Mouse (Mus musculus) induced T-regulatory cell, adult 2 months (primary cell): ENCODE measurements around the gene Zfp280b.
"Not testable (repeated sequence)": the region's sequence is repeated elsewhere in the genome, so short reads cannot be mapped to it uniquely, and the experiment has no call there.

ENCODE experiments used
- DNase-seq: peaks from one replicate; pipeline ENCODE4 v3.0.0-alpha.2; 2012; ENCODE audit warnings: low read depth

The Zfp280b gene

DNA sequence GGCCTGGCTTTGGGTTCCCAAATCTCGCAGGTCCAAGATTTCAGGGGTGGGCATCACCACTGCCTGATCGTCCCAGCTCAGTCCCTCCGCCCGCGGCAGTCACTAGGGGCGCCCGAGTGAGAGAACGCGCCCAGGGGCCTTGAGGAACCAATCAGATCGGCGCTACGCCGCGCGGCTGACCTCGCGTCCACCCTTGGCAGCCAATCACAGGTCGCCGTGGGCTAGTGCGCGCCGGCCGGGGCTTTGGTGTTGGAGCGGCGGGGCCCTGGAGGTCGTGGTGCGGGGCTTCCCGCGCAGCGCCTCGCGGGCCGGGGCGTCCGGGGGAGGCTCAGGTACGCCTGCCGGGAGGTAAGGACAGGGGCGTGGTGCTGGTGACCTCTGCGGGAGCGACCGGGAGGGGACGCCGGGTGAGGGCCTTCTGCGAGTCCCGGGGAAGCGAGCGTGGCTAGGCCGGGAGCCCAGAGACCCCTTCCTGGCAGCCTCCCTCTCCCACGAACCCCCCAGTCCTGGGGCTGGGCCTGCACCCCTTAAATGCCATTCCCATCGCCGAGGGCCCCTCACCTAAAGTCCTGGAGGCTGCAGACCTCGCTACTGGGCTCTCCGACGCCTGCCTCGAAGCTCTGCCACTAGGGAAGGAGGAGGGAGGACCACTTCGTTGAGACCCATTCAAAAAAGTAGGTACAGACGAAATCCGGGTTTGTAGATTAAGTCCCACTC is at the start of gene Zfp280b:
Zfp280b (plus strand) TSS at position 249 of the 717 bp plus-strand sequence.
- peak; percentile 95 for DNase-seq

DNA sequence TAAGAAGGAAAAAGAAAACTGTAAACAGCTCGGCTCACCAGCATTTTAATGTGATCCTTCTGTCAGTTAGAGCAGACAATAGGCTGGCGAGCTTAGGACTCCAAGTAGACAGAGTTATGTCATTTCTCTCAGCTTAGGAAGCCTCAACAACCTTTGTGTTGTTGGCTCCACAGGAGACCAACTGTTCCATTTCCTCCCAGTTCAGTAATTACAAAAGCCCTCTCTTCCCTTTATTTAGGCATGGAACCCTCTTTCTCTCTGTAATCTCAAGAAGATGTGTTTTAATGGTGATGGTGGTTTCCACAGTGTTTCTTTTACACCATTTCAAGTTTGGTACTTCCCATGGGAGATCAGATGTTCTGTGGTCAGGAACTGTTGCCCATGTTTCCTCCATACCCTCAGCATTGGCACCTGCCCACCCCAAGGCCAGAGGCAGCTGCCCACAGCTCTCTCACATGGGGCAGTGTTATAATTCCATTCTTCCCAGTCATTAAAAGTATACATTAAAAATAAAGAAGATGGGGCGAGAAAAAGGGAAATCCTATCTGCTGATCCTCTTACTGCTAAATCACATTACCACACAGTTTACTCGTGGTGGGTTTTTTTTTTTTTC is 41.9 kb upstream of the Zfp280b start:
- DNase-seq = no peak

DNA sequence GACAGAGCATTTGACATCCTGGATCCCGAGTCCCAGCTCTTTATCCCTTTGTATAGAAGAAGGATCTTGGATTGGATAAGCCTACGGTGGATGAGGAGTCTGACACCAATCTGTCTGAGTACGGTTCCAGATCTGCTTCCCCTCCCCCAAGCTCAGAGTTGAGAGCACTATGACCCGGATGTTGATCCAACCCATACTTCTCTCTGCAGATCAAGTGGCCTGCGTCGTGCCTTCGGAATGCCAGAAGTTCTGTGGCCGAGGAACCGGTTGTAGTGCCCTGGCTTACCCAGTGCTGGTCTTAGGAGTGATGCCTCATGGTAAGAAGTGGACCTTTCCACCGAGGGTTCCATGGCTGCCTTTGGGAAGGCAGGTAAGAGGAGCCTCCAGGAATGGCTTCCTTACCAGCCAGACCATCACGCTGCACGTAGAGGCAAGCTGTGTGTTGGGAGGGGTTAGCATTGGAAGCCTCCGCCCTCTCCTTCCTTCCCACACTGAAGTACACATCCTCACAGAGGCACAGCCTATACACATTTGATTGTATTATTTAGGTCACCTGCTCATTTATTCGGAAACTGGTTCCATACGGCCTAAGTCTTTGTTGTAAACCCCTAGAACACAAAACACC is 38.7 kb upstream of the Zfp280b start:
- no peak for DNase-seq

DNA sequence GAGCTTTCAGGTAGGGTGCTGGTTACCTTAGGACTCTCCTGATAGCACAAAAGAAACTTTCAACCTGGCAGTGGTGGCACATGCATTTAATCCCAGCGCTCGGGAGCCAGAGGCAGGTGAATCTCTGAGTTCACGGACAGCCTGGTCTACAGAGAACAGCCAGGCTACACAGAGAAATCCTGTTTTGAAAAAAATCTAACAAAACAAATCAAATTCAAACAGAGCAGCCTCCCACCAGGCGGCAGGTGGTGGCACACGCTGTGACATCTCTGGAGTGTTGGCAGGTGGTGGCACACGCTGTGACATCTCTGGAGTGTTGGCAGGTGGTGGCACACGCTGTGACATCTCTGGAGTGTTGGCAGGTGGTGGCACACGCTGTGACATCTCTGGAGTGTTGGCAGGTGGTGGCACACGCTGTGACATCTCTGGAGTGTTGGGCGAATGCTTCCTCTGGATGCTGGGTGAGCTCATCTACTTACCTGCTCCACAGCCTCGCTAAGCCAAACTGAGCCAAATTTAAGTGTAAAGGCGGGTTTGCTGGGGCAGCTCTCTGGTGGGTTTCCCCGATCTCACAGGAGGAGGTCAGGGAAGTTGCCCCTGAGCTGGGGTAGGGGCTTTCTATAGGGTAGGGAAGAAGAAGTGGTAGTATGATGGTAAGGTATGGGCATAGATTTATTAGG is 37.8 kb upstream of the Zfp280b start:
- not testable (repeated sequence) for DNase-seq

DNA sequence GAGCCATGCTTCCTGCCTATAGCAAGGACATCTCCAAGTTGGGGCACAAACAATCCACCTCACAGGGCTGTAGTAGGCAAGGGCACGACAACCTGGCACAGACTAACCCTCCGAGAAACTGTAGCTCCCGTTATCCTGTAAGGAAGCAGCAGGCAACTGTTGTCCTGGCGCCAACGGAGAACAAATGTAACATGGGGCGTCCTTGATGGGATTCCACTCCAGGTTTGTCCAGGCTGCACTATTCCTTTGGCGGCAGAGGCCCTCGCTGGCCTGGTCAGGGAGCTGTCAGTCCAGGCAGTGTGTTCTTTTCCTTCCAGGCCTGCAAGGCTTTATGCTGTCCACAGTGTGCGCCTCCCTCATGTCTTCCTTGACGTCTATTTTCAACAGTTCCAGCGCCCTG is 37.0 kb upstream of the Zfp280b start:
- no peak for DNase-seq

DNA sequence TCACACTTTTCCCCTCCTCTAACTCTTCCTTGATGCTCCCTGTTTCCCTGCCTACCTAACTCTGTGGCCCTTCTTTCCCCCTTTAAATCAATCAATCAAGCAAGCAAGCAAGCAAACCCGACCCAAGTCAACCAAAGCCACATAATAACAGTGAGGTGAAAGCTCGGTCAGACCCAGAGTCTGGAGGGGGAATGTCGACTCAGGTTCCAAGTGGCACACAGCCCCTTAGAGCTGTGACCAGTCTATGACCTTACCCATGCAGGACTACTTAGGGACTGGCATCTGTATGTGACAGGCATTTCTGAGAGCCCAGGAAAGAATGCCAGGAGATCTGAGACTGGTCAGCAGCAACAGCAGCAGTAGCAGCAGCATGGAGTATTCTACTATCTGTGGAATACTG is 36.1 kb upstream of the Zfp280b start:
- DNase-seq = no peak

DNA sequence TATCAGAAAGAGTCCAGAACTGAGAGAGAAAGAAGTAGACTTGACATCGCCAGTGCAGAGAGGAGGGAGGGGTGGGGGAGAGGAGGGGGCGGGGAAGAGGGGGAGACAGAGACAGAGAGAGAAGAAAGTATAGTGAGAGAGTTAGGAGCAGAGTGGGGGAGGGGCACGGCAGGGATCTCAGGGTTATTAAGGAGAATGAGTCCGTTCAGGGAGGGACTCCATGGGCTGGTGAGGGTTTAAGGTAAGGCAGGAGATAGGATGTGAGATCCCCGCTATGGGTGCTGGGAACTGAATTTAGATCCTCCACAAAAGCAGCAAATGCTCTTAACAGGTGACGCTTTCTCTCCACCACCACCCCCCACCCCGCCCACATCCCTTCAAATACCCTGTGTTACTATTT is 31.3 kb upstream of the Zfp280b start:
- DNase-seq = no peak

DNA sequence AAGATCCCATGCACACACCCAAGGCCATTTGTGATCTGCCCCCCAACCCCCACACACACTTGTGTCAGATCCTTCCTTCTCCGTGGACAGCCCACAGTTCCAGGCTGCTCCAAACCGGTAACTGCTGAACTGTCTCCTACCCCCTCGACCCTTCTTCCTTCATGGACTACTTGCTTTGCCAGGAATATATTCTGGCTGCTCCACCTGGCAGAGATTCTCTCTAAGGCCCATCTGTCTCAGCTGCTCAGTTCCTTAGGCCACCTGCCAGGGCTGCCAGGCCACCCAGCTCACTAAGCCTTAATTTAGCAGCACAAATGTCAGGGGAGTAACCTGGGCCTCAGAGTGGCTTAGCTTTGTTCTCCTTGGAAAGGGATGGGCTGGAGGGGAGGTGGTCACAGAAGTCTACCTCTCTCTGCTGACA is 30.3 kb upstream of the Zfp280b start:
- DNase-seq = no peak

DNA sequence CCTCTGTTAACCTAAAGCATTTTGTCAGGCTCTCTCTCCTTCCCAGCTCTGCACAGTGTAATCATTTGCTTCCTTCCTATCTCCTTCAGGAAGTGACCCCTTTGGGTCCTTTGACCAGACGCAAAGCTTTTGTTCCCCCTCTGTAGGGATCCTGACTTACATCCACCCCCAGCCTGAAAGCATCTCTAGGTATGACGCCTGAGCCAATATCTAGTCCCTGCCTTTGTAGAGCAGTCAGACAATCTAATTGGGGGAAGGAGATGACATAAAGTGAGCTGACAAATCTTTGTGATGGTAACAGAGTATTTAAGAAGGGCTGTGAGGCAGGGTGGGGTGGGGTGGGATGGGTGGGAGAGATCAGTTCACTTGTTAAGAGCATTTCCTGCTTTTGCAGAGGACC is 29.8 kb upstream of the Zfp280b start:
- no peak for DNase-seq

DNA sequence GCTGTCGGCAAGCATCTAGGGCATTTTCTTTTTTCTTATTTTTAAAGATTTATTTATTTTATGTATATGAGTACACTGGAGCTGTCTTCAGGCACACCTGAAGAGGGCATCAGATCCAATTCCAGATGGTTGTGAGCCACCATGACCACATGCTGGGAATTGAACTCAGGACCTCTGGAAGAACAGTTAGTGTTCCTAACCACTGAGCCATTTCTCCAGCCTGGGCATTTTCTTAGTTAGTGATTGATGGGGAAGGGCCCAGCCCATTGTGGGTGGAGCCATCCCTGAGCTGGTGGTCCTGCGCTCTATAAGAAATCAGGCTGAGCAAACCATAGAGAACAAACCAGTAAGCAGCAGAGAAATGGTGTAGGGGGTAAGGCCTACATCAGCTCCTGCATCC is 29.2 kb upstream of the Zfp280b start:
- no peak for DNase-seq

DNA sequence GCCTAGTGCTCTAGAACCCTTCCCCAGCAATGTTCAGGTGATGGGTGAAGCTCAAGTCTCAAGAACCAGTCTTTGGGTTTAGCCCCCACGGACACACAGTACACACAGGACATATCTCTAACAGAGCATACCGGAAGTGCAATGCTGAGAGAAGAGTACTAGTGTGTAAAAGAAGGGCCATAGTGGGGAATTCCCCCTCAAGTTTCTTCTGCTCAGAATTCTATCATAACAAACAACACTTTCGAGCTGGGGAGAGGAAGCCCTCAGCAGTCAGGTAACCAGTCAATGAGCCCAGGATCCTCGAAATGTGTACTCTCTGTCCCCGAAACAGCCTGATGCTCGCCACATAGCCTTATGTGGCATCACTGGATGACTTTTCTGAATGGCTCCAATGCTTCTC is 26.1 kb upstream of the Zfp280b start:
- peak; percentile 73 for DNase-seq

DNA sequence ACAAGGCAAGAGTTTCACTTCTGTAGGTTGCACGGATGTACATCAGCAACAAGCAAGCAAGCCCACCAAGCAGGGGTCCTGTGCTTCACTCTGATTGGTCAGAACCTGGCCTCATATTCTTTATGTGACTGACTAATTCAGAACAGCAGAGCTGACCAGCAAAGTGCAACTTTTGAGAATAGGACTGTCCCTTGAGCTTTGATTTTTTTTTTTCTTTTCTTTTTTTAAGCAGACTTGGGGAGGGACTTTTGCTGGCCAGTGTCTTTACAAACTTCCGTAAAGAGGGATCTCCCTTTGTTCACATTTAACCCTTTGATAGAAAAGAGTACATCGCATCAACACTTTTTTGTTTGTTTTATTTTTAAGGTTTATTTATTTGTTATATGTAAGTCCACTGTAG is 22.6 kb upstream of the Zfp280b start:
- DNase-seq = no peak

DNA sequence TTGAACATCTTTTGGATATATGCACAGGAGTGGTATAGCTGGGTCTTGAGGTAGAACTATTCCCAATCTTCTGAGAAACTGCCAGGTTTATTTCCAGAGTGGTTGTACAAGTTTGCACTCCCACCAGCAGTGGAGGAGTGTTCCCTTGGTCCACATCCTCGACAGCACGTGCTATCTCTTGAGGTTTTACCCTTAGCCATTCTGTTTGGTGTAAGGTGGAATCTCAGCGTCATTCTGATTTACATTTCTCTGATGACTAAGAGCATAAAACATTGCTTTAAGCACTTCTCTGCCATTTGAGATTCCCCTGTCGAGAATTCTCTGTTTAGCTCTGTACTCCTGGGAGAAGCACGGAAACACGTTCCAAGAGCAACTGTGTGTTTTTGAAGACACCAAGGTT is 19.5 kb upstream of the Zfp280b start:
- no peak for DNase-seq

DNA sequence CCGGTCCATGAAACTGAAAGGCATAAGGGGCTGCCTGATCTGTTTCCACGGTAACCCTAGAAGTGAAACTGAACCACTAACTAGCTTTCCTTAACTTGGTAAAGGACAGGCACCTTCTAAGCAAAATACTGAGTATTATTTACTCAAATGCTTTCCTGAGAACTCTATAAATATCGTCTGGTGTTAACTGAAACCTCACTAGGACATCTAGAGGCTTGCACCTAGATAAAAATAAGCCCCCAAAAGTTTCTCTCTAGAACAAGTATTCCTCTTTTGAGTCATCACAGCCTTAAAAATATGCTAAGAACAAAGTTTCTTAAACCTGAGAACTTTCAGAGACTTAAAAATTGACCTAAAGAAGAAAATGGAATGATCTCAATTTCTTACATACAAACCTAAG is 15.6 kb upstream of the Zfp280b start:
- peak; percentile 33 for DNase-seq

DNA sequence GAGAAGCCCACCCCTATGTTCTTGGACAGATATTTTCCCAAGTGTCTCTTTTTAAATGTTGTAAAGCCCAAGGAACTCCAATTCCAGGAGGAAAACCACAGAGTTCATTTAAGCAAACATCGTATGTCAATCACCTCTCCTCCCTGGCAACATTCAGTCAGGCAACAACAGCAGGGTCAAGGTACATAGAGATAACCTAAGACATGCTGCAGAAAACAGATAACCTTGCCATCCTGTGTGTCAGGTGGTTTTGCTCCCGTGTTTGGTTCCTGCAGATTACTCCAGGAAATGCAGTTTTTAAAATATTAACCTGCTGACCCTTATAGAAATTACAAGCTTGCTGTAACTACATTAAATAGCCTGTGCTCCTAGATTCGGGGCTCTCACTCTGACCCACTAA is 10.7 kb upstream of the Zfp280b start:
- DNase-seq = no peak

DNA sequence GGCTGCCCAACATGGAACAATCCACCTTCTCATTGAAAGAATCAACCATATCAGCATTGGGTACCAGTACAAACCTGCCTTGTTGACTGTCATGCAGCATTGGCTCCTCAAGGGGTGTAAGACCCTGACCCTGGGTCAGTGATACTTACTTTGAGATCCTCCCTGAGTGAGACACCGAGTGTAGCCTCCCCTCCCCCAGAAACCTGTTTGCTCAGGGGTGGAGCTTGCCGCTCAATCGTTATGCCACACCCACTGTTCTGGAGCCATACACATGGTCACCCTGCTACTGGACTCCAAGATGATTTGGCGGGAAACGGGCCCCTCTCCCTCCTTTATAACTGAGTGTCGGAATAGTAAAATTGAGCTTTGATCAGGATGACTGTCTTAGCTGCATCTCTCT is 8.5 kb upstream of the Zfp280b start:
- DNase-seq = no peak

DNA sequence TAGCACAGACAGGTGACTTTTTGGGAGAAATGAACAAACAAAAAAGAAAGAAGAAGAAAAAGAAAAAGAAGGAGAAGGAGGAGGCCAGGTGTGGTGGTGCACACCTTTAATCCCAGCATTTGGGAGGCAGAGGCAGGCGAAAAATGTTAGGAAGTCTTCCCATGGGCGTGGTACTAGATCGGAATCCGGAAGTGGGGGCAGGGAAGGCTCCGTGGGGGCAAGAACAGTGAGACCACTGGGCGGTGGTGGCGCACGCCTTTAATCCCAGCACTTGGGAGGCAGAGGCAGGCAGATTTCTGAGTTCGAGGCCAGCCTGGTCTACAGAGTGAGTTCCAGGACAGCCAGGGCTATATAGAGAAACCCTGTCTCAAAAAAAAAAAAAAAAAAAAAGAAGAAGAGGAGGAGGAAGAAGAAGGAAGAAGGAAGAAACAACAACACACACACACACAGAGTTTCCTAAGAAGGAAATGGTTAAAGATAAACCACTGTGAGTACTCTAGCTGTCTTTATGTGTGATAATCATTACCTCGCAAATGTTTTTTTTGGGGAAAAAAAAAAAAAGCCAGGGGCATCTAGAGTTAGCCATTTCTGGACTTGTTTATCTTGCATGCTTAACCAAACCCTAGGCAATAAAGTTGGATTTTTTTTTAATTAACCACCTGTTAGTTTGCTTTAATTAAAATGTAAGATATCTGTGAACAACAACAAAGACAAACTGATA is 6.8 kb upstream of the Zfp280b start:
- no peak for DNase-seq

DNA sequence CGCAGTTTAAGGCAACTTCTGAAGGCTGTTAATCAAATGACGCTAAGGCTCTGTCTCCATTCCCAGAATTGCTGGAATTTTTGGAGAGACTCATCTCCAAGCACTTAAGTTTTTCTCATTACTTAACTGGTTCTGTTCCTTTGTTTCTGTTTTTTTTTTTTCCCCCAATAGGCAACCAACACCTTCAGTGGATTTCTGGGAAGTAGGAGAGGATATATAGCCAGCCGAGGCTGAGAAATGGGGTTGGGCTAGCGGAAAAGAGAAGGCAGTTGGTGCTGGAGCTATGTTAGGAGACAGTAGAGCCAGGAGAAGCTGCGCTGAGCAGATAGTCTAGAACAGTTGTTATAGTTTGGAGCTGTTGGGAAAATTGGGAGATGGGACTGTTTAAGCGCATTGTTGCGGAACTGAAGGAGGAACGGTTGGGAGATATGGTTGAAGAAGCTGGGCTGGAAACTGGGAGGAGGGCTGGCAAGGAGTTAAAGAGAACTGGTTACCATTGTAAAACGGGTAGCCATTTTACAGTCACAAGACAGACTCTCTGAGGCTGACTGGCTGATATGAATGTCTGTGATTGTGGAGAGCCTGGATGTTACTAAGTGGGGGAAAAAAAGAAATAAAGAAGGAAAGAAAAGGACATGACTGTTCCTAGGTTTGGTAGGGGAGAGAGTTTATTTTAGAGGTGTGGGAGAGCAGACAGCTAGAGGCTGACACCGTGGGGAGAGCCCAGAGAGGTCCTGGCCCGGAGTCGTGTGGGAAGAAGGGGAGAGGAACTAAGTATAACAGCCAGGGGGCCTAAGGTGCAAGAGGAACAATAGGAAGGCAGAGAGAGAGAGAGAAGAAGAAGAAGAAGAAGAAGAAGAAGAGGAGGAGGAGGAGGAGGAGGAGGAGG is 5.1 kb upstream of the Zfp280b start:
- DNase-seq = no peak

DNA sequence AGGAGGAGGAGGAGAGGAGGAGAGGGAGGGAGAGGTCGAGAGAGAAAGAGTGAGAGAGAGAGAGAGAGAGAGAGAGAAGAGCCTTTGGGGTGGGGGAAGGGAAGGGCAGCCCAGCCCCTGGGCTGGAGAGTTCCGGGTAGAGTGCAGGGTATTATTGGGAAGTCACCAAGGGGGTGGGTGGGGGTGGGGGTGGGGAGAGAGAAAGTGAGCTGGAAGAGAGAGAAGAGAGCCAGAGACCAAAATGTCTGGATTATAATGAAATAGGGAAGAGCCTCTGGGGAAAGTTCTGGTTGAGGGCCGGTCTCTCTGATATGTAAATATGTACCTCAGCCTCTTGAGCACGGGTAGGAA is 4.5 kb upstream of the Zfp280b start:
- no peak for DNase-seq

DNA sequence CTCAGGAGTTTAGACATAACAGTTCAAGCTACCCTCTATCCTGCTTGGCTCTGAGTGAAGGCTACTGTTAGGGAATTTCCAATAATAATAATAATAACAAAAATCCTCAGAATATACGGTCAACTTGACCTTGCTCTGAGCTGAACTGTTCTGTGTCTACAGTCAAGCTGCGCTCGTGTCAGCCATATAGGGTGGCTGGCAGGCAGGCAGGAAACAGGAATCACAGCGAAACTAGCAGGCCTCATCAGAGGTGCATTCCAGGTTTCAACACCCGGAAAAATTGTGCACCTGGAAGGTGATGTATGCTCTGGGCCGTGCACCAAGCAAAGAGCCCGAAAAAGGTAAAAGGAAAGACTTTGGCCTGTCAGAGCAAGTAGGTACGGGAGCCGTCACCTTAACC is 4.1 kb upstream of the Zfp280b start:
- no peak for DNase-seq

DNA sequence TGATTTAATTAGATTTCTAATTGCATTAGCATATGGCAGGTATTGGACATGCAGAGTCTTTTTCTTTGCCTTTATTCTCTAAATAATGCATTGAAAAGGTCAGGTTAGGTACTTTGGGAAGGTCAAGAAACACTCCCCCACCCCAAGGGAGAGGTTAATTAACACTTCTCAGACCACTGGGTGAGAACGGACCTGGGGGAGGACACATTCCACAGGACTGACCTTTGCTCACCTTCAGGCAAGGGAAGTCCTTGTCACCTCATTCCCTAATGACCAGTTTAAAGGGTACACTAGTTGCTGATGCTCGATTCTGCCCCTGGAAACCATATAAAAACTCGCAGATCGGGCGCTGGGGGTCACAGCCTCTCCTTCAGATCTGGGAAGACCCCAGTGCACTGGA is 3.2 kb upstream of the Zfp280b start:
- no peak for DNase-seq
